Comparison of ENCODE assay signal across 9 mouse cellular contexts in genomic region chr5:134101322-134101721, GRCm38 (mm10). TPM values are rescaled to one million over a fixed set of nuclear protein-coding genes. Genes with fewer than 3 reads are reported as not detected.
DNase-seq lines count a peak whose midpoint lies in the region; ATAC-seq and TF ChIP-seq lines count a peak whose summit lies in the region.
"Had no signal": no experiment of that assay in that cellular context is flagged by ENCODE, and none has a peak within 500 bp of the region (broad histone marks: within the 10 kb centered on the region; RNA-seq: fewer than 3 reads in every experiment).

No protein-coding gene starts in this region.

- H3K36me3 ChIP-seq in embryonic facial prominence, embryonic 15.5 days, result no peaks in the 10 kb centered on the region
- 0 out of 2 replicates have a peak, but pooled peaks cover 3% of the 10 kb centered on the region for H3K36me3 ChIP-seq in intestine, postnatal 0 days (ENCODE audit: control insufficient read depth, insufficient read depth)
- H3K36me3 ChIP-seq in midbrain, embryonic 12.5 days, result peaks cover 10% of the 10 kb centered on the region

- H3K4me1 ChIP-seq in bone marrow macrophage, adult 2 months (ENCODE audit: control insufficient read depth, insufficient read depth, low read length), result peaks cover 32% of the 10 kb centered on the region
- peaks cover 20% of the 10 kb centered on the region for H3K4me1 ChIP-seq in embryonic facial prominence, embryonic 15.5 days
- peaks cover 4% of the 10 kb centered on the region; the same call in 1 of the 2 replicates for H3K4me1 ChIP-seq in intestine, postnatal 0 days (replicated peaks; ENCODE audit: control insufficient read depth, insufficient read depth, low read length)
- H3K4me1 ChIP-seq in midbrain, embryonic 12.5 days, result peaks cover 34% of the 10 kb centered on the region

- no peaks in the 10 kb centered on the region for H3K9me3 ChIP-seq in embryonic facial prominence, embryonic 15.5 days (replicated peaks)
- H3K9me3 ChIP-seq in intestine, postnatal 0 days (ENCODE audit: control insufficient read depth), result no peaks in the 10 kb centered on the region
- H3K9me3 ChIP-seq in midbrain, embryonic 12.5 days, result no peaks in the 10 kb centered on the region

- no peak for TF ChIP-seq POLR2A in bone marrow macrophage, adult 2 months (IDR thresholded peaks at IDR 0.05; ENCODE audit: borderline replicate concordance, low read depth, low read length)

- H3K4me3 ChIP-seq in bone marrow macrophage, adult 2 months (ENCODE audit: insufficient read depth, low read length), result no peak overlapping the region
- no peak overlapping the region for H3K4me3 ChIP-seq in embryonic facial prominence, embryonic 15.5 days (replicated peaks)
- H3K4me3 ChIP-seq in intestine, postnatal 0 days (ENCODE audit: low read depth, low read length), result peak overlapping the region; percentile 74
- H3K4me3 ChIP-seq in midbrain, embryonic 12.5 days, result peak overlapping the region; percentile 29
- H3K4me3 ChIP-seq: megakaryocyte, embryonic 14.5 days had no signal

- no peak overlapping the region for H3K9ac ChIP-seq in embryonic facial prominence, embryonic 15.5 days
- peak overlapping the region; percentile 40; the same call in 1 of the 2 replicates for H3K9ac ChIP-seq in intestine, postnatal 0 days (ENCODE audit: low read depth, low read length)
- 0 out of 2 replicates have a peak overlapping the region, but pooled peaks have one; percentile 21 for H3K9ac ChIP-seq in midbrain, embryonic 12.5 days (replicated peaks)

- no peak for ATAC-seq in embryonic facial prominence, embryonic 15.5 days (ENCODE audit: insufficient number of reproducible peaks, low FRiP score, low TSS enrichment, low read depth)
- ATAC-seq in intestine, postnatal 0 days, result no peak
- ATAC-seq in midbrain, embryonic 12.5 days (ENCODE audit: low FRiP score, low read depth), result no peak
- no peak for ATAC-seq in monocyte, adult 5-6 weeks (replicated peaks; ENCODE audit: insufficient number of reproducible peaks, low FRiP score, low TSS enrichment, poor library complexity, severe bottlenecking)

- H3K27ac ChIP-seq in bone marrow macrophage, adult 2 months (ENCODE audit: insufficient read depth, low read depth, low read length), result peak overlapping the region; percentile 54
- no peak overlapping the region for H3K27ac ChIP-seq in embryonic facial prominence, embryonic 15.5 days (replicated peaks)
- H3K27ac ChIP-seq in intestine, postnatal 0 days (ENCODE audit: low read depth, low read length), result peak overlapping the region; percentile 90
- H3K27ac ChIP-seq in midbrain, embryonic 12.5 days (replicated peaks), result 0 out of 2 replicates have a peak overlapping the region, but pooled peaks have one; percentile 20

- no peak for DNase-seq in adrenal gland, postnatal 10 days
- DNase-seq in cerebellum, postnatal 10 days, result no peak
- DNase-seq in right cerebral cortex, postnatal 36 days (ENCODE audit: low spot score in 2 of 2), result no peak

- 0 out of 2 replicates have a peak, but pooled peaks have one; percentile 7 for TF ChIP-seq CTCF in bone marrow macrophage, adult 2 months (IDR thresholded peaks at IDR 0.05; ENCODE audit: low read depth, low read length)
- TF ChIP-seq CTCF in intestine, postnatal 0 days (IDR thresholded peaks at IDR 0.05; ENCODE audit: low read depth), result no peak

- no peaks in the 10 kb centered on the region for H3K27me3 ChIP-seq in embryonic facial prominence, embryonic 15.5 days
- H3K27me3 ChIP-seq in intestine, postnatal 0 days (replicated peaks; ENCODE audit: control insufficient read depth, insufficient read depth, low read length), result no peaks in the 10 kb centered on the region
- H3K27me3 ChIP-seq in midbrain, embryonic 12.5 days, result no peaks in the 10 kb centered on the region

- 64% methylated on average over 5 of the region's 5 CpGs for WGBS in embryonic facial prominence, embryonic 15.5 days
- WGBS in intestine, postnatal 0 days, result 36% methylated on average over 5 of the region's 5 CpGs
- 61% methylated on average over 5 of the region's 5 CpGs for WGBS in midbrain, embryonic 12.5 days

- H3K4me2 ChIP-seq in embryonic facial prominence, embryonic 15.5 days (replicated peaks), result peak overlapping the region; percentile 74; the same call in 1 of the 2 replicates
- peak overlapping the region; percentile 95 for H3K4me2 ChIP-seq in intestine, postnatal 0 days (replicated peaks; ENCODE audit: low read depth)
- peak overlapping the region; percentile 87 for H3K4me2 ChIP-seq in midbrain, embryonic 12.5 days (replicated peaks)

RNA-seq across cellular contexts. Expression of gene Castor2, which starts 1.8 kb away (rescaled TPM):
- polyA plus RNA-seq in bone marrow macrophage, adult 2 months (2012; ENCODE audit: insufficient read depth, insufficient read length, missing spikeins), result 10.7 and 18.9 TPM in 2 replicates
- polyA plus RNA-seq in embryonic facial prominence, embryonic 15.5 days (2015; fragmentation: Nextera tagmentation; extraction: Ambion mirVana), result 9.1 and 9.7 TPM in 2 replicates
- polyA plus RNA-seq in intestine, postnatal 0 days (2015; fragmentation: Nextera tagmentation; extraction: Ambion mirVana), result 24.1 and 31.3 TPM in 2 replicates
- polyA plus RNA-seq in midbrain, embryonic 12.5 days (2016; fragmentation: Nextera tagmentation; extraction: Ambion mirVana), result 20.6 and 20.9 TPM in 2 replicates
- total RNA-seq in adrenal gland, postnatal 10 days (2021), result 10 to 100 TPM; 14.0 to 19.7 TPM
- 0.75 to 2.1 TPM (median 0.86 TPM) in 3 replicates for total RNA-seq in monocyte, adult 5-6 weeks (2017)

Comparison
In these comparisons a context has a peak if more than half of its experiments do, and no peak if none do; other contexts are left out.
1. H3K4me3 ChIP-seq: peak in intestine, postnatal 0 days (single experiment) and midbrain, embryonic 12.5 days (single experiment); none in bone marrow macrophage, adult 2 months (single experiment) and embryonic facial prominence, embryonic 15.5 days (single experiment).
2. Peak in every context shown above with its lines, with median percentiles within 50 percentile points of each other: H3K4me2 ChIP-seq.